Mouse (Mus musculus) forebrain, embryonic 12.5 days (tissue): ENCODE data around the gene Dusp12. TPM values are rescaled to one million over a fixed set of nuclear protein-coding genes. Genes with fewer than 3 reads are reported as not detected.

Experiments
- ATAC-seq: fragments of 200-750 bp; cut with Nextera tagmentation; 2 replicates; pipeline ENCODE4 v1.8.0; 2017; ENCODE audit warnings: moderate TSS enrichment; ENCODE audit not compliant: low FRiP score
- H3K27ac ChIP-seq: fragments of 300-500 bp; sonication (generic); 2 replicates; pipeline ENCODE4 v1.5.1; 2016; ENCODE audit warnings: mild to moderate bottlenecking
- H3K27me3 ChIP-seq: fragments of 300-500 bp; sonication (generic); 2 replicates; pipeline ENCODE4 v1.6.1; 2016; ENCODE audit warnings: mild to moderate bottlenecking
- H3K36me3 ChIP-seq: fragments of 300-500 bp; sonication (generic); replicated peaks from 2 replicates; pipeline ENCODE4 v1.6.1; 2016; ENCODE audit warnings: mild to moderate bottlenecking
- H3K4me1 ChIP-seq: fragments of 300-500 bp; sonication (generic); 2 replicates; pipeline ENCODE4 v1.6.1; 2016
- H3K4me2 ChIP-seq: fragments of 300-500 bp; sonication (generic); 2 replicates; pipeline ENCODE4 v1.6.1; 2016; ENCODE audit warnings: mild to moderate bottlenecking, moderate library complexity
- H3K4me3 ChIP-seq: fragments of 300-500 bp; sonication (generic); replicated peaks from 2 replicates; pipeline ENCODE4 v1.5.1; 2016; ENCODE audit warnings: mild to moderate bottlenecking
- H3K9ac ChIP-seq: fragments of 300-500 bp; sonication (generic); 2 replicates; pipeline ENCODE4 v1.6.1; 2016; ENCODE audit warnings: mild to moderate bottlenecking
- H3K9me3 ChIP-seq: fragments of 300-500 bp; sonication (generic); 2 replicates; pipeline ENCODE4 v1.6.1; 2016
- WGBS: fragments of 180-500 bp; shearing (Covaris S2); methylation state at CpG from one replicate; pipeline ENCODE4 v1.1.7; 2016; 5-methylcytosine and 5-hydroxymethylcytosine counted together
- polyA plus RNA-seq: library from polyadenylated mRNA; unstranded; fragments of >200 nt; fragmentation: Nextera tagmentation; extraction: Ambion mirVana; gene quantifications from 2 replicates; pipeline ENCODE4 v1.2.1, GENCODE M21; 2016

The Dusp12 gene
- polyA plus RNA-seq, 1 experiment from 2014 or later, result 33.3 TPM

DNA sequence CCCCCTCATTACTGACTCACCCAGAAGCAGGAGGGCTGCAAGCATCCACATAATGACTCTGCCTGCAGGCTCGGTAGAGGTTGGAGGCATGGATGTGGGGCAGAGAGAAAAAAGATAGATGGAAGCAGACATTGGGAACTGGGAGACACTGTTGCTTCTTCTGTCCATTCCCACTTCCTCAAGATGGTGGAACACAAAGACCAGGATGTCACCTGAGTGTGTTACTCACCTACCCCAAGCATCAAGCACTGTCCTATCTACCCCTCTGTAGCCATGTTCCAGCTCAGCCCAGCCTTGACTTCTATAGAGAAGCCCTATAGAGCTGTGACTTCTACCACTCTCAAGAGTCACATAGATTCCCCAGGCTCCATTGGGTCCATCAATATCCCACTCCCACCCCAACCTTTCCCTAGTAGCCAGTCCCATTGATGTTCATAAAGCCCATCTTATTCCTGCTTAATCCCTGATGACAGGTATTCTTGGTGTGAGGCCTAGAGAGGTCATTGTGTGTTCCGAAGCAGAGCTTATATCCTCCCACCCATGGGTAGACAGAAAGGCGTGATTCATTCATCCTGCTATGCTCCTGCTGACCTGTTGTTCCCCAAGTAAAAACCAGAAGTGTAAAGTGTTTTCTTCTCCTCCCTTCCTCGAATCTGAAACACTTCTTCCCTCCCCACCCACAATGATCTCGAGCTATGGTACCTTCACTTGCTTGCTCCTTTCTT, 27.7 kb upstream of the Dusp12 start, which contains the start of gene Fcrlb:
Gene Fcrlb (minus strand): TSS at position 51 of the 725 bp plus-strand sequence.
- no peaks in the 10 kb centered on the region for H3K9me3 ChIP-seq
- H3K4me3 ChIP-seq, result no peak within 1 kb of the TSS
- no peaks in the 10 kb centered on the region for H3K36me3 ChIP-seq
- H3K4me2 ChIP-seq, result no peak within 1 kb of the TSS
- no peak within 1 kb of the TSS for H3K9ac ChIP-seq
- H3K4me1 ChIP-seq, result peaks cover 6% of the 10 kb centered on the region
- peaks cover 27% of the 10 kb centered on the region for H3K27me3 ChIP-seq
- ATAC-seq, result no peak
- WGBS, result 65% methylated on average over 5 of the region's 5 CpGs
- no peak within 1 kb of the TSS for H3K27ac ChIP-seq

DNA sequence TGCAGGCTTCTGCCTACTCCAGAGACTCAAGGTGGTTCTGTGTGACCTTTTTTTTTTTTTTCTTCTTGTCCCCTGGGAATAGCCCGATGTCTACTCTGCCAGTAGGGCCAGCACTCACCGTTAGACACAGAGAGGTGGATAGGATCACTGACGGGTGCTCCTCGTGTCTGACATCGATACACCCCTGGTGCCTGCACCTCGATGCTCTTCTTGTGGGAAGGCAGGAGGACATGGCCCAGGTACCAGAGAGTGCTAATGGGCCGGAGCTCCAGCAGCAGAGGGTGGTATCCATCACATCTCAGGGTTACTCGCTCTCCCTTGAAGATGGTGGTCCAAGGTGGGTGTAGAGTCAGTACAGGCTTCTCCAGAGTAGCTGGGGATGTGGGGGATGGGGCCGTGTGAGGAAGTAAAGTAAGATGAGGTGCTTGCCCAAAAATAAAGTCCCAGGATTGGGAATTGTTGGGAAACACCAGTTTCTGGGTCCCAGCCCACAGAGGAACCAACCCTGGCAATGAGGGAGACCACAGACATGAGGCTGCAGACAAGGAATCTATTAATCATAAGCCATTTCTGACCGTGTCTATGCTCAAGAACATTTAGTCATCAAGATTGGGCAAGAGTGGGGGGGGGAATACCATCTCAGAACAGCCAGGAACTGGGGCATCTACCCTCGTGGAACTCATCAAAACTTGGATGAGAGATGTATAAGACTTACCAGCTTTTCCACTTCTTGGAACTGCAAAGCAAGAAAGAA, 26.7 kb upstream of the Dusp12 start:
- no peaks in the 10 kb centered on the region for H3K36me3 ChIP-seq
- H3K9me3 ChIP-seq, result no peaks in the 10 kb centered on the region
- no peak overlapping the region for H3K27ac ChIP-seq
- 87% methylated on average over 11 of the region's 11 CpGs for WGBS
- H3K4me3 ChIP-seq, result no peak overlapping the region
- no peak overlapping the region for H3K4me2 ChIP-seq
- no peak for ATAC-seq
- H3K4me1 ChIP-seq, result peaks cover 13% of the 10 kb centered on the region
- no peak overlapping the region for H3K9ac ChIP-seq
- H3K27me3 ChIP-seq, result peaks cover 37% of the 10 kb centered on the region

- Histone ChIP-seq H3K4me1 (peaks cover 13% of the 10 kb centered on the region), H3K9me3 (no peaks in the 10 kb centered on the region), H3K27me3 (peaks cover 62% of the 10 kb centered on the region), H3K9ac (peak overlapping the region; percentile 57; the same call in 1 of the 2 replicates), H3K36me3 (no peaks in the 10 kb centered on the region), H3K4me2 (peak overlapping the region; percentile 90), H3K4me3 (peak overlapping the region; percentile 56), H3K27ac (no peak overlapping the region)
- WGBS, result 3% methylated on average over 21 of the region's 21 CpGs
- ATAC-seq, result peak; percentile 60
Observed at GRCm38 (mm10) chr1:170908341-170908740, 23.0 kb upstream of the Dusp12 start.

DNA sequence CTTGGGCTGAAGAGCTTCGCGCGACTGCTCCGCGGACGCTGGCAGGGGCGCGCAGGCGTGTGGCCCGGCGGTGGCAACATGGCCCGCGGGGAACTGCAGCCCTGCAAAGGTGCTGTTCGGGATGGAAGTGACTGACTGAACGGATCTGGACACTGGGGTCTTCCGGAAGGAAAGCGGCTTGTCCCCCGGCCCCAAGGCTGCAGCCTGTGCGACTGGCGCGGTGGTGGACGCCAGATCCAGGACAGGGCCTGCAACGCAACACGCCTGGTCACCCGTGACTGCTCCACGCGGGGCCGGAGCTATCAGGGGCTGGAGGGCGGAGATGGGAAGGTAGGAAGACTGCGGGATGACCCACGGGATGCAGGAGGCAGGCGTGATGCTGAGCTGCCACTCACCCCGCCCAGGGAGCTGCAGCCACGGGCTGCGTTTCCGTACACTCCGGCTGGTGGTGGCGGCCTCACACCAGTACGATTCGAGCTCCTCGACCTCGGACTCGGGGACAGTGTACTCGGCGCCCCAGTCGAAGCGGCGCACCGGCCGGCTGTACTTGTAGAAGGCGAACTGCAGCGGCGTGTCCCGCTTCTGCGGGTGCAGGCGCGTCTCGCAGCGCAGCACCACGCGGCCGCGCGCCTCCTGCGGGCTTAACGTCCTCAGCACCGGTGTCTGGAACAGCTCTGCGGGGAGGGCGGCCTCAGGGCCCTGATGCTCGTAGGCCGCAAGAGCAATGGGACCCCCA, 22.3 kb upstream of the Dusp12 start:
- no peaks in the 10 kb centered on the region for H3K36me3 ChIP-seq
- under 1% methylated on average over 71 of the region's 71 CpGs for WGBS
- peak overlapping the region; percentile 56 for H3K4me3 ChIP-seq
- H3K27me3 ChIP-seq, result peaks cover 64% of the 10 kb centered on the region
- H3K4me2 ChIP-seq, result peak overlapping the region; percentile 90
- H3K9me3 ChIP-seq, result no peaks in the 10 kb centered on the region
- no peak overlapping the region for H3K27ac ChIP-seq
- peaks cover 13% of the 10 kb centered on the region for H3K4me1 ChIP-seq
- H3K9ac ChIP-seq, result peak overlapping the region; percentile 57
- ATAC-seq, result peak; percentile 78

GRCm38 (mm10) chr1:170907111-170907455, 21.7 kb upstream of the Dusp12 start:
- H3K4me1 ChIP-seq, result peaks cover 13% of the 10 kb centered on the region
- H3K27me3 ChIP-seq, result peaks cover 70% of the 10 kb centered on the region
- H3K9ac ChIP-seq, result peak overlapping the region; percentile 57
- 22% methylated on average over 11 of the region's 11 CpGs for WGBS
- H3K4me3 ChIP-seq, result peak overlapping the region; percentile 56
- no peak for ATAC-seq
- H3K4me2 ChIP-seq, result peak overlapping the region; percentile 90
- H3K36me3 ChIP-seq, result no peaks in the 10 kb centered on the region
- H3K9me3 ChIP-seq, result no peaks in the 10 kb centered on the region
- no peak overlapping the region for H3K27ac ChIP-seq

- no peak overlapping the region for H3K27ac ChIP-seq
- H3K36me3 ChIP-seq, result no peaks in the 10 kb centered on the region
- 87% methylated on average over 5 of the region's 5 CpGs for WGBS
- no peak overlapping the region for H3K4me2 ChIP-seq
- no peak for ATAC-seq
- peaks cover 11% of the 10 kb centered on the region for H3K4me1 ChIP-seq
- H3K27me3 ChIP-seq, result peaks cover 51% of the 10 kb centered on the region
- H3K9me3 ChIP-seq, result no peaks in the 10 kb centered on the region
- no peak overlapping the region for H3K9ac ChIP-seq
- no peak overlapping the region for H3K4me3 ChIP-seq
Observed at GRCm38 (mm10) chr1:170903485-170903884, 18.1 kb upstream of the Dusp12 start.

GRCm38 (mm10) chr1:170901536-170902238, 16.3 kb upstream of the Dusp12 start:
- no peaks in the 10 kb centered on the region for H3K9me3 ChIP-seq
- H3K4me1 ChIP-seq, result no peaks in the 10 kb centered on the region
- ATAC-seq, result no peak; the same call in none of the 2 replicates
- 0 out of 2 replicates have a peak overlapping the region, but pooled peaks have one; percentile 7 for H3K4me3 ChIP-seq
- 31% methylated on average over 10 of the region's 10 CpGs for WGBS
- peaks cover 41% of the 10 kb centered on the region for H3K27me3 ChIP-seq
- no peak overlapping the region for H3K27ac ChIP-seq
- H3K4me2 ChIP-seq, result peak overlapping the region; percentile 19; the same call in 1 of the 2 replicates
- no peaks in the 10 kb centered on the region for H3K36me3 ChIP-seq
- H3K9ac ChIP-seq, result no peak overlapping the region

- Histone ChIP-seq H3K27me3 (peaks cover 33% of the 10 kb centered on the region), H3K4me1 (no peaks in the 10 kb centered on the region), H3K4me2 (no peak overlapping the region), H3K9me3 (no peaks in the 10 kb centered on the region), H3K27ac (no peak overlapping the region), H3K4me3 (no peak overlapping the region), H3K36me3 (no peaks in the 10 kb centered on the region), H3K9ac (no peak overlapping the region)
- ATAC-seq, result peak; percentile 67; the same call in 1 of the 2 replicates
- WGBS, result 35% methylated on average over 10 of the region's 10 CpGs
Observed at GRCm38 (mm10) chr1:170900799-170901467, 15.6 kb upstream of the Dusp12 start.

GRCm38 (mm10) chr1:170898413-170899075, 13.2 kb upstream of the Dusp12 start:
- Histone ChIP-seq H3K9ac (no peak overlapping the region), H3K4me2 (no peak overlapping the region), H3K4me3 (no peak overlapping the region), H3K36me3 (no peaks in the 10 kb centered on the region), H3K4me1 (no peaks in the 10 kb centered on the region), H3K27me3 (peaks cover 20% of the 10 kb centered on the region), H3K27ac (no peak overlapping the region), H3K9me3 (no peaks in the 10 kb centered on the region)
- ATAC-seq, result no peak
- WGBS, result 79% methylated on average over 16 of the region's 16 CpGs

DNA sequence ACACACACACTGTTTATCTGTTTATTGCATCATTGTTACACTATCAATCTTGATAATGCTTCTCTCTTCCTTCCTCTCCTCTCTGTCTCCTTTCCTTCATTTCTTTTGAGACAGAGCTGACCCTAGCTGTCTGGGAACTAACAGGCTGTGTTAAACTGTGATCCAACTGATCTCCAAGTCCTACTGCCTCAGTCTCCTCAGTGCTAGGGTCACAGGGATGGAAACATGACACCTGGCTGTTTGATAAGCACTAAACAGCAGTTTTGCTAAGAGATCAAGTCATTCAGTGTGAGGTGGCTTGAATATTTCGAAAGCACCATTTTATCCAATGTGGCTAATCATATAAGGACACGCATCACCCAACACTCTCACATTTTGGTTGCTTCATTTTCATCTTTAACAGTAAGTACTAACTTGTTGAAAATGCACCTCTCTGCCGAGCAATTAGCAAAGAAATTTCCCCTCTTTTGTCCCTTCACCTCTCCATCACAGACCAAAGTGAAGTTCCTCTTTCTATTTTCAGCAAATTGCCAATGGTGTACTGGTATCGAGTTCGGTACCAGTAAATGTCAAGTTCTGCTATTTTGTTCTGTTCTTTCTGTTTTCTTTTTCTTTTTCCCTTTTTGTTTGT, 11.4 kb upstream of the Dusp12 start:
- Histone ChIP-seq H3K36me3 (no peaks in the 10 kb centered on the region), H3K27ac (no peak overlapping the region), H3K27me3 (peaks cover 8% of the 10 kb centered on the region), H3K4me2 (no peak overlapping the region), H3K4me3 (no peak overlapping the region), H3K9me3 (no peaks in the 10 kb centered on the region), H3K9ac (no peak overlapping the region), H3K4me1 (no peaks in the 10 kb centered on the region)
- no peak for ATAC-seq
- 87% methylated on average over 5 of the region's 5 CpGs for WGBS
